Mouse (Mus musculus) WW6 (cell line): Measurements from ENCODE around the gene Aloxe3.

Experiments
- DNase-seq: peaks from one replicate; pipeline ENCODE4 v3.0.0-alpha.2; 2013; ENCODE audit warnings: low read depth, low spot score

Aloxe3 gene

DNA sequence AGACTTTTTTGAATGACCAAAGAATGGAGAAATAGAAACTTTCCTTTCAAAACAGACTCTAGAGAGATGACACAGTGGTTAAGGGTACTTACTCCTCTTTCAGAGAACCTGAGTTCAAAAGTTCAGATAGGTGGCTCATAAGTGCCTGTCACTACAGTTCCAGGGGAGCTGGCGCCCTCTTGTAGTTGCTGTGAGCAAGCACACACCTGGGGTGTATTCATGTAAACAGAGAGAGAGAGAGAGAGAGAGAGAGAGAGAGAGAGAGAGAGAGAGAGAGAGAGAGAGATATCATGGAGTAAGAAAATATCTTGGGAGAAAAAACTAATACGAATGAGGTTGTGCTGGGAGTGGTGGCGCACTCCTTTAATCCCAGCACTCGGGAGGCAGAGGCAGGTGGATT, 54.4 kb downstream of the Aloxe3 start:
- DNase-seq = no peak

DNA sequence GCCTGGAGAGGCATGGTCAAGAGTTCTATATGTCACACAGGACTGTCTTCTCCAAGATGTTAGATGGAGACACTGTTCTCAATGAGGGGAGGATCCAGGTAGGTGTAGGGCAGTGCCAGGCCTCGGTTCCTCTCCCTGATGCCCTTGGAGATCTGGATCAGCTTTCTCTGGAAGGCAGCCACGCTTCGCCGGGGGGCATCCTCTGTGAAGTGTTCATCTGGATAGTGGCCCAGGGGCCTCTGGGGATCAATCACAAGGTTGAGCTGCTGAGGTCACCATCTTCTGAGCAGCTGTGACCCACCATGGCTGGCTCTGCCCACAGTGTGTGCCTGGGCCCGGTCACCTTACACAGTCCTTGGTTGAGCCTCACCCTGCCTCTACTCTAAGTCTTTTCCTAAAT, 59.3 kb downstream of the Aloxe3 start:
- DNase-seq = no peak

DNA sequence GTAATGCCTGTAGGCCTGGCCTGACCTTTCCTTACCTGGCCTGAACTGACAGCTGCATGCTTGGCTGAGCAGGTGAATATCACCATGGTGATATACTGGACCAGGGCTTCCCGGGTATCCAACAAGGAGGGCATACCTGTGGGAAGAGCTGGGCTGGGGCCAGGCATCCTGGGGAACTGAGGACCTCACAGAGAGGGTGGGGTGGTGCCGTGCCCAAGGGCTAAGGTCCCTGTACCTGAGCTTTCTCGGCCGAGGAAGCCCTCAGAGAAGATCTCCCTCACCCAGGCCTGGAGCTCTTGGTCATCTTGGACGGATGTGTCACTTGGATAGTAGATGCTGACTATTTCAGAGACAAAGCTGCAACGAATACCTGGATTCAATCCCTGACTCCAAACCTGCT, 60.2 kb downstream of the Aloxe3 start:
- no peak for DNase-seq

DNA sequence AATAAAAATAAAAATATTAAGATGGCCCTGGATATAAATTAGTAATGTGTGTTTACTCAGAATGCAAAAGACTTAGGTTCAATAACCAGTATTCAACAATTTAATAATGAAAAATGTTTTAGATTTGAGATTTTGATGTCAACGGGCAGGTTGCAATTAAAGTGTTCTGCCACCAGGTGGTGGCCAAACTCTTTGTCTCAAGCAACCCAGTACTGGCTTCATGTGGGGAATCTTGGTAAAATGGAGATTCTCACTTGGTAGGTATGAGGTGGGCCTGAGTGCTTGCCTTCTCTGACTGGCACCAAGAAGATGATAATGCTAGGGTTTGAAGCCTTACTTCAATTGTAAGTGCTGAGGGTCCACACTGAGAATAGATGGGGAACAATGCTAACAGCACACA, 67.1 kb downstream of the Aloxe3 start:
- DNase-seq = no peak

DNA sequence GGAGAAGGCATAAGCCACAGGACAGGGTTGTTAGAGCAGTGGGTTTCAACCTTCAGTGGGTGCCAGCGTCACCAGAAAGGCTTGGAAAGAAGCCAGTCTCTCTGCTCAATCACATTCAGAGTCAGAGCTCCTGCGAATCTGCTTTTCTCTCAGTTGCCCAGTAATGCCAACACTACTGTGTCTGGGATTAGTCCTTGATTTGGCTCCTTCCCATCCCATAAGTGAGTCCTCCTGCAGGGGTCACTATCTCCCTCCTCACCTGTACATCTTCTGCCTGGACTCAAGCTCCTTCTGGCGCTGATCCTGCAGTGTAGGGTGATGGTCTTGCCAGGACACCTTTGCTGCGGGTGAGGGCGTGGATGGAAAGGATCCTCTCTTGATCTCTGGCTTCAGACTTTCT, 71.1 kb downstream of the Aloxe3 start:
- no peak for DNase-seq

DNA sequence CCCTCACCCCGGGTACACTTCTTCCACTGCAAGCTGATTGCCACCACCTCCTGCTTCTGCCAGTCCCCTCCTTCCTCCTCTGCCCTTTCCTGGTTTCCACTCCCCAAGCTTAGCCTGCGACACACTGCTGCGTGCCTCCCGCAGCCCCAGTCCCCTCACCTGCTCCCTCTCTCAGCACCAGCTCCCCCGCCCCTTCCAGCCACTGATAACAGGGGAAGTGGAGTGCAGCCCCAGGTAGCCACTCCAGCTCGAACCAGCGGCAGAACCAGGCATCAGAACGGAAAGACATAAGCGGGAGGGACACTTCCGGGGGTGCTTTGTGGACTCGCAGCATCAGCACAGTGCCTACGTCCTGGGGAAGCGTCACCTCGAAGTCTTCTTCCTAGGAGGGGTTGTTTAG, 71.5 kb downstream of the Aloxe3 start:
- no peak for DNase-seq

DNA sequence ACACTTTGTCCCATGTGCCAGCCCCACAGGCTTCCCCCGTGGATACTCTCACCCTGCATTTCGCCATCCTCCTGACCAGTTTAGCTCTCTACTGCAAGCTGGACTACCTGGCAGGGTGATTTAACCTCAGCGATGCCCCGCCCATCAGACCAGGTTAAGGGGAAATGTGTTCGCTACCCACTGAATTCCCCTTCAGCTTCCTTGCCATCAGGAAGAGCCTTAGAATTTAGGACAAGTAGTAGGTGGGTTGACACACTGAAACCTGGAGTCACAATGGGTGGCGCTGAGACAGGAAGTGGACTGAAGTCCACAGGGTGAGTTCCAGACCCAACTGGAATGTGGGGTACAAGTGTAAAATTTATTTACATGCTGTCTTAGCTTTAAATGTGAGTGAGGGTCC, 72.0 kb downstream of the Aloxe3 start, which contains the start of gene Alox8:
Alox8 (minus strand) TSS at position 101 of the 400 bp plus-strand sequence.
- no peak for DNase-seq
